Mouse (Mus musculus) lung, embryonic 16.5 days (tissue): Measurements from ENCODE around the gene Dvl2. TPM values are rescaled to one million over a fixed set of nuclear protein-coding genes. Genes with fewer than 3 reads are reported as not detected.

Source experiments
- ATAC-seq: fragments of 200-750 bp; cut with Nextera tagmentation; 2 replicates; pipeline ENCODE4 v1.8.0; 2017; ENCODE audit warnings: low read depth, mild to moderate bottlenecking, moderate library complexity
- H3K27ac ChIP-seq: fragments of 300-500 bp; sonication (generic); 2 replicates; pipeline ENCODE4 v1.5.1; 2014; ENCODE audit warnings: mild to moderate bottlenecking, control low read depth, low read length
- H3K27me3 ChIP-seq: fragments of 300-500 bp; sonication (generic); 2 replicates; pipeline ENCODE4 v1.6.1; 2014; ENCODE audit warnings: low read depth, low read length, mixed read lengths; ENCODE audit not compliant: control insufficient read depth, insufficient read depth
- H3K36me3 ChIP-seq: fragments of 300-500 bp; sonication (generic); 2 replicates; pipeline ENCODE4 v1.6.1; 2014; ENCODE audit warnings: low read length; ENCODE audit not compliant: control insufficient read depth, insufficient read depth
- H3K4me1 ChIP-seq: fragments of 300-500 bp; sonication (generic); replicated peaks from 2 replicates; pipeline ENCODE4 v1.6.1; 2014; ENCODE audit warnings: low read length, mixed read lengths; ENCODE audit not compliant: control insufficient read depth, insufficient read depth
- H3K4me2 ChIP-seq: fragments of 300-500 bp; sonication (generic); 2 replicates; pipeline ENCODE4 v1.6.1; 2014; ENCODE audit warnings: low read depth, low read length, control low read depth
- H3K4me3 ChIP-seq: fragments of 300-500 bp; sonication (generic); 2 replicates; pipeline ENCODE4 v1.5.1; 2014; ENCODE audit warnings: mild to moderate bottlenecking, low read length, control low read depth
- H3K9ac ChIP-seq: fragments of 300-500 bp; sonication (generic); 2 replicates; pipeline ENCODE4 v1.6.1; 2014; ENCODE audit warnings: low read length, control low read depth
- H3K9me3 ChIP-seq: fragments of 300-500 bp; sonication (generic); 2 replicates; pipeline ENCODE4 v1.6.1; 2016; ENCODE audit warnings: low read length; ENCODE audit not compliant: control insufficient read depth
- WGBS: fragments of 180-500 bp; shearing (Covaris S2); extraction: QIAGEN DNeasy Blood & Tissue Kit; methylation state at CpG from one replicate; pipeline ENCODE4 v1.1.7; 2014; 5-methylcytosine and 5-hydroxymethylcytosine counted together
- polyA plus RNA-seq: library from polyadenylated mRNA; unstranded; fragments of >200 nt; fragmentation: Nextera tagmentation; extraction: Ambion mirVana; gene quantifications from 2 replicates; pipeline ENCODE4 v1.2.1, GENCODE M21; 2015

Gene Dvl2
- polyA plus RNA-seq, 1 experiment from 2014 or later, result 30.7 TPM

DNA sequence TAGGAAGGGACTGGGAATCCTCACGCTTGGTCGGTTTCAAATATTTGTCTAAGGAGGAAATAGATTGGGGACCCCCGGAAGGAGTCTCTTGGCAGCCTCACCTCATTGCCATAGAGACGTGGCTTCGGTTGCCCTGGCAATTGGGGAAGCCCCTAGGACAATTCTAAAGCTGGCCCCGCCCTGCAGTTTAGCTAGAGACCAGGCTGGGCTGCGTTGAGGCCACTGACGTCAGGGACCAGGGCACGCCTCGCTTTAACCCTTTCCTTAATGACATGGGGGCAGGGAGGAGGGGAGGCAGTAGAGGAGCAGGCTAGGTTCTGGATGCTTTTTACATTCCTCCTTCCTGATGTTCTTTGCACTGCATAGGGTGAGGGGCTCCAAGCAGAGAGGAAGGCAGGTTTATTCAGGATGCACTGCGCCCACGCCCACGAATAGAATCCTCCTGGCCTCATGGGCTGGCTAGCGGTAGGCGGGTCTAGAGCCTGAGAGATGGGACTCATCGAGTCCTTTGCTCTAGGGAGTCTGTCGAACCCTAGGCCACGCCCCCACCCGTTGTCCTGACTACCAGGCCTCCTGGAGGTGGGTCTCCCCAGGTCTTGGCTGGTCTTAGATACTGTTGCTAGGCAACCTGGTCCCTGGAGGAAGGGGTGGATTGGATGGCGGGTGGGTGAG is 28.9 kb downstream of the Dvl2 start:
- peak overlapping the region; percentile 11; the same call in 1 of the 2 replicates for H3K4me3 ChIP-seq
- ATAC-seq, result peak; percentile 78

DNA sequence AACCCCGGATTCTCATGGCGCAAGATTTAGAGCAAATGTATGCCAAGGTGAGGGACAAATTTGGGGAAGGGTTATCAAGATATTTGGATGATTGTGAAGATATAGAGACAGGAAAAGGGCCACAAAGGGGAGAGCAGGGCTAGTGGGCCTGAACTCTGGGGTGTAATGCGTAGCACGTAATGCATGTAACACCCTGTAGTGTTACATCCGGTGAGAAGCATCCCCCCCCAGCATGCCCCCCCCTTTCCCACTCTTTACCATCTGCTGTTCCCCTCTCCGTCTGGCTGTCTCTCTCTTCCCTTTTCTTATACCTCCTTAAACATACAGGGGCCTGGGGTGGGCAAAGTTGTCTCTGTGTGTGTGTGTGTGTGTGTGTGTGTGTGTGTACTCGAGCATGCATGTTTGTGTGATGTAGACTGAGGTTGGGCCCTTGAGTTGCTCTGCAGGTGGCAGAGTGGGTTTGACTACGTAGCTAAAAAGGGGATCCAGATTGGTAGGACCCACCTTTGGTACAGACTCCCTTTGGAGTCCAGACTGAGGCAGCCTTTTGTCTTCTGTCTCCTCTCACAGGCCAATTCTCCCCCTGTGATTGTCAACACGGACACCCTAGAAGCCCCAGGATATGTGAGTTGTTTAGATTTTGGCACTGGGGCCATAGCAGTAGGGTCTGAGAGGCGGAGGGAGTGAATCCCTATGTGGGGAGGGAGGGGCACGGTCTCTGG is 29.6 kb downstream of the Dvl2 start:
- no peak overlapping the region for H3K9ac ChIP-seq
- WGBS, result 42% methylated on average over 11 of the region's 11 CpGs

More for the DNA sequence above, 28.9 kb downstream of the Dvl2 start:
- peak overlapping the region; percentile 14; the same call in 1 of the 2 replicates for H3K9ac ChIP-seq
- peaks cover 8% of the 10 kb centered on the region for H3K36me3 ChIP-seq
- peak overlapping the region; percentile 27; the same call in 1 of the 2 replicates for H3K27ac ChIP-seq
- WGBS, result under 1% methylated on average over 20 of the region's 20 CpGs
- H3K27me3 ChIP-seq, result no peaks in the 10 kb centered on the region
- H3K4me2 ChIP-seq, result peak overlapping the region; percentile 46
- H3K9me3 ChIP-seq, result no peaks in the 10 kb centered on the region
- H3K4me1 ChIP-seq, result peaks cover 37% of the 10 kb centered on the region

DNA sequence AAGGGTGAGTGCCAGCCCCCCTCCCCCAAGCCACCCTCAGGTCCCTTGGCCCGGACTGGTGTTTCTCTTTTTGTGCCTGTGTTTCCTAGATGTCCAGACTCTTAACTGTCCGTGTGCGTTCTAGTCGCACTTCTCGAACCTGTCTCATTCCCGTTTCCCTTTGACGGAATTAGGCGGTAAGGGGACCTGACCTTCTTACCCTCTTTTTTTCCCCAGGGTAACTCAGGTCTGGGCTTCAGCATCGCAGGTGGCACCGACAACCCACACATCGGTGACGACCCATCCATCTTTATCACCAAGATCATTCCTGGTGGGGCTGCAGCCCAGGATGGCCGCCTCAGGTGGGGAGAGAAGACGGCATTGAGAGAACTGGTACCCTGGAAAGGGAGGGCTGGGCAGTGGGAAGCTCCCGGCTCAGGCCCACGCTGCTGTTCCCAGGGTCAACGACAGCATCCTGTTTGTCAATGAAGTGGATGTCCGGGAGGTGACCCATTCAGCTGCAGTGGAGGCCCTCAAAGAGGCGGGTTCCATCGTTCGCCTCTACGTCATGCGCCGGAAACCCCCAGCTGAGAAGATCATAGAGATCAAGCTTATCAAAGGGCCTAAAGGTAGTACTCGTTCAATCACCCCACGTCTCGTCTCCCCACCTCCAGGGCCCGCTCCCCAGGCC is 30.4 kb downstream of the Dvl2 start:
- Histone ChIP-seq H3K9me3 (no peaks in the 10 kb centered on the region), H3K27me3 (no peaks in the 10 kb centered on the region), H3K4me3 (no peak overlapping the region), H3K27ac (no peak overlapping the region), H3K4me2 (no peak overlapping the region), H3K36me3 (peaks cover 8% of the 10 kb centered on the region), H3K9ac (no peak overlapping the region), H3K4me1 (peaks cover 37% of the 10 kb centered on the region)
- no peak for ATAC-seq
- WGBS, result 88% methylated on average over 28 of the region's 28 CpGs

More for the DNA sequence above, 29.6 kb downstream of the Dvl2 start:
- no peak overlapping the region for H3K4me3 ChIP-seq
- H3K9me3 ChIP-seq, result no peaks in the 10 kb centered on the region
- peaks cover 37% of the 10 kb centered on the region for H3K4me1 ChIP-seq
- H3K36me3 ChIP-seq, result peaks cover 8% of the 10 kb centered on the region
- no peak overlapping the region for H3K27ac ChIP-seq
- H3K27me3 ChIP-seq, result no peaks in the 10 kb centered on the region
- H3K4me2 ChIP-seq, result peak overlapping the region; percentile 46; the same call in 1 of the 2 replicates
- no peak for ATAC-seq

DNA sequence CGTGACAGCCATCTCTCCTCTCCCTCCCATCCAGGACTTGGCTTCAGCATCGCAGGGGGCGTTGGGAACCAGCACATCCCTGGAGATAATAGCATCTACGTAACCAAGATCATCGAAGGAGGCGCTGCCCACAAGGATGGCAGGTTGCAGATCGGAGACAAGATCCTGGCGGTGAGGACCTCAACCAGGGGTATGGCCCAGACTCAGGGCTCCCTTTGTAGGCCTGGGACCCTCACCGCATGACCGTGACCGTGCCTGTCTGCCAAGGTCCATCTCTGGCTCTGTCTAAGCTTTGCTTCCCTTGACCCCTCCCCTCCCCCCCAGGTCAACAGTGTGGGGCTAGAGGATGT is 30.9 kb downstream of the Dvl2 start:
- H3K4me3 ChIP-seq, result no peak overlapping the region
- H3K36me3 ChIP-seq, result peaks cover 8% of the 10 kb centered on the region
- WGBS, result 96% methylated on average over 11 of the region's 11 CpGs
- H3K9me3 ChIP-seq, result no peaks in the 10 kb centered on the region
- peaks cover 34% of the 10 kb centered on the region for H3K4me1 ChIP-seq
- H3K27ac ChIP-seq, result no peak overlapping the region
- no peak overlapping the region for H3K4me2 ChIP-seq
- H3K9ac ChIP-seq, result no peak overlapping the region
- ATAC-seq, result no peak
- H3K27me3 ChIP-seq, result no peaks in the 10 kb centered on the region

DNA sequence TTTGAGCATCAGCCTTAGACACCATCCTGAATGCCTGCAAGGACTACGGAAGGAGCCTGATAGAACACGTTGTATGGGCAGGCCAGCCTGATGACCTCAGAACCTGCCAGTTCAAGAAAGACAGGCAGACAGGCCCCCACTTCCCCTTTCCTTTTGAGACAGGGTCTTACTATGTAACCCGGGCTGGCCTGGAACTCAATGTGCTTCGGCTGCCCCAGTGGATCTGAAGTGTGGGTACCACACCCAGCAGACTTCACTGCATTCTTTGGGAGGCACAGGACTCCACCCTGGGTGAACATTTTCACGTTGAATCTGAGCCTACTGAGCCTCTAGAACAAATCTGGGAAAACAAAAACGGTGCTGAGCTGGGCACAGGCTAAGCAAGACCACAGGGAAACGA is 37.8 kb downstream of the Dvl2 start:
- Histone ChIP-seq H3K9me3 (no peaks in the 10 kb centered on the region), H3K4me3 (no peak overlapping the region), H3K9ac (no peak overlapping the region), H3K4me1 (no peaks in the 10 kb centered on the region), H3K4me2 (no peak overlapping the region), H3K27me3 (no peaks in the 10 kb centered on the region), H3K36me3 (peaks cover 8% of the 10 kb centered on the region), H3K27ac (no peak overlapping the region)
- ATAC-seq, result no peak
- 74% methylated on average over 7 of the region's 7 CpGs for WGBS

DNA sequence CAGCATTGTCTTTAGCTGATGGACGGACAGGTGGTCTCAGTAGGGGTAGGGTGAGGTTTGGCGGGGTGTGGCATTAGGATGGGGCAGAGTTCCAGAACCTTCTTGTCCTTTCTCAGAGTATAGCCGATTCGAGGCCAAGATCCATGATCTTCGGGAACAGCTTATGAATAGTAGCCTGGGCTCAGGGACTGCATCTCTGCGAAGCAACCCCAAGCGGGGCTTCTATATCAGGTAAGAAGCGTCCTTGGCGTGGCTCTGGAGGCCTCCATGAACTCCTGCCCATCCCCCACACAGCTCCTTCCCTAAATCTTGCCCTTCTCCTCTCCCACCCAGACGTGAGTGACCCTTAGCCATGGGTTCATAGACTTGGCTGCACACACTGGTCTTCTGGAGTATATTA is 39.2 kb downstream of the Dvl2 start:
- H3K4me3 ChIP-seq, result no peak overlapping the region
- H3K27me3 ChIP-seq, result no peaks in the 10 kb centered on the region
- H3K4me2 ChIP-seq, result no peak overlapping the region
- ATAC-seq, result 0 out of 2 replicates have a peak, but pooled peaks have one; percentile 5
- H3K36me3 ChIP-seq, result peaks cover 15% of the 10 kb centered on the region
- WGBS, result 92% methylated on average over 10 of the region's 10 CpGs
- H3K9me3 ChIP-seq, result no peaks in the 10 kb centered on the region
- no peak overlapping the region for H3K9ac ChIP-seq
- H3K4me1 ChIP-seq, result no peaks in the 10 kb centered on the region
- no peak overlapping the region for H3K27ac ChIP-seq

DNA sequence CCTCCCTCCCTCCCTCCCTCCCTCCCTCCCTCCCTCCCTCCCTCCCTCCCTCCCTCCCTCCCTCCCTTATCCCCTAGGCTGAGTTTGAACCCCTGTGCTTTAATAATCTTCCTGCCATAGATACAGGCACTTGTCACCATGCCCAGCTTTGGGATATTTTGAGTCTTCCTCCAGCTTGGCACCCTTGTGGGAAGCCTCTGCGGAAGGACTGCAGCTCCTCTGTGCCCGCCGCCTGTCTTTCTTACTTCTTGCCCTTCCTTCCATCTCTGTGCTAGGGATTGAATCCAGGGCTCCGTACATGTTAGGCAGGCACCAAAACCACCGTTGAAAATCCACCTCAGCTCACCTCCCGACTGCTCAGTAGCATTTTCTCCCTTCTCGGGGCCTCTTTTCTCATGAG is 39.8 kb downstream of the Dvl2 start:
- ATAC-seq, result no peak
- Histone ChIP-seq H3K9me3 (no peaks in the 10 kb centered on the region), H3K27ac (no peak overlapping the region), H3K27me3 (no peaks in the 10 kb centered on the region), H3K36me3 (peaks cover 15% of the 10 kb centered on the region), H3K4me1 (no peaks in the 10 kb centered on the region), H3K4me2 (no peak overlapping the region), H3K9ac (no peak overlapping the region), H3K4me3 (no peak overlapping the region)
- 83% methylated on average over 7 of the region's 7 CpGs for WGBS

DNA sequence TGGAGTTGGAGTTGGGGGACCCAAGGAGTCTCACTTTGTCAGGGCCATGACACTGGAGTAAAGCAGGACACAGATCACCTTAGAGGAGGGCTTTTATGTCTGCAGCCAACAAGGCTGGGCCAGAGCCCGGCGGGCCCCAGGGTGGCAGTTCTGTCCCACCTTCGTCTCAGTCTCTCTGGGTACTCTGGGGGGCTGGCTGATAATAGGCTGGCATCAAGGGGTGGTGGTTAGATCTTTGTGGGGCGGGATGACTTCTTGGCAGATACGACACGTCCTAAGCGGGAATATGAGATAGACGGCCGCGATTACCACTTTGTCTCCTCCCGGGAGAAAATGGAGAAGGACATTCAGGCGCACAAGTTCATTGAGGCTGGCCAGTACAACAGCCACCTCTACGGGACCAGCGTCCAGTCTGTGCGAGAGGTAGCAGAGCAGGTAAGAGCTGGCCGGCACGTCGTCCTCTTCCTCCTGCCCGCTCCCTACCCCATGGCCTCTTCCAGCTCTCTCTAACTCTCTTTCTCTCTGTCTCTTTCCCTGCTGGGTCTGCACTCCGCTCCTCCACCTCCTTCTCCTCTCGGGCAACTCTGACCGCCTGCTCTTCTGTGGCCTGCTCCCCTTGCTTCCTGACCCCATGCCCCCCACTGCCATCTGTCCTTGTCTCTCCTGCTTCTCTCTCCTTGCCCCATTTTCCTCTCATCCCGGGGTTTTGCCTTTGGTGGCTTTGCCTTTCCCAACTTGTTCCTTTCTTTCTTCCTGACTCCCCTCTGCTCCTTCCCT is 42.1 kb downstream of the Dvl2 start:
- H3K4me1 ChIP-seq, result no peaks in the 10 kb centered on the region
- no peaks in the 10 kb centered on the region for H3K9me3 ChIP-seq
- H3K9ac ChIP-seq, result no peak overlapping the region
- H3K4me3 ChIP-seq, result no peak overlapping the region
- H3K36me3 ChIP-seq, result peaks cover 15% of the 10 kb centered on the region
- no peak overlapping the region for H3K4me2 ChIP-seq
- no peak overlapping the region for H3K27ac ChIP-seq
- 85% methylated on average over 23 of the region's 23 CpGs for WGBS
- H3K27me3 ChIP-seq, result no peaks in the 10 kb centered on the region
- ATAC-seq, result no peak

DNA sequence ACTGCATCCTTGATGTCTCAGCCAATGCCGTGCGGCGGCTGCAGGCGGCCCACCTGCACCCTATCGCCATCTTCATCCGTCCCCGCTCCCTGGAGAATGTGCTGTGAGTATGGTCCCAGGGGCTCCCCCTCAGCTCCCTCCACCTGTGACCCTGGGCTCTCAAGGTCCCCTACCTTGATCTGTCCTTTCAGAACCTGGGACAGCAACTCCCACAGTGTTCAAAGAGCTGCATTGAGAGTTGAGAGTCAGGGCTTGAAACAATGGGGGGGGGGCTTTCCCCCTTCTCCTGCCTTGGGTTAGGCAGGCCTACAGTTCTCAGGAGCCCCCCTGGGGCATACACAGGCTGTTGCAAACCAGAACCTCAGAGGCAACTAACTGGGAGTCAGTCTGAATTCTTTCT is 43.3 kb downstream of the Dvl2 start:
- peaks cover 12% of the 10 kb centered on the region for H3K36me3 ChIP-seq
- H3K27ac ChIP-seq, result no peak overlapping the region
- 83% methylated on average over 7 of the region's 7 CpGs for WGBS
- H3K9me3 ChIP-seq, result no peaks in the 10 kb centered on the region
- H3K4me2 ChIP-seq, result no peak overlapping the region
- no peak for ATAC-seq
- no peak overlapping the region for H3K4me3 ChIP-seq
- H3K4me1 ChIP-seq, result no peaks in the 10 kb centered on the region
- no peaks in the 10 kb centered on the region for H3K27me3 ChIP-seq
- H3K9ac ChIP-seq, result no peak overlapping the region
